Mouse (Mus musculus): ENCODE measurements around the gene Clic4. TPM values are rescaled to one million over a fixed set of nuclear protein-coding genes. Genes with fewer than 3 reads are reported as not detected.

Gene Clic4
- polyA plus RNA-seq, 1 experiment from 2014 or later, result 179 TPM

DNA sequence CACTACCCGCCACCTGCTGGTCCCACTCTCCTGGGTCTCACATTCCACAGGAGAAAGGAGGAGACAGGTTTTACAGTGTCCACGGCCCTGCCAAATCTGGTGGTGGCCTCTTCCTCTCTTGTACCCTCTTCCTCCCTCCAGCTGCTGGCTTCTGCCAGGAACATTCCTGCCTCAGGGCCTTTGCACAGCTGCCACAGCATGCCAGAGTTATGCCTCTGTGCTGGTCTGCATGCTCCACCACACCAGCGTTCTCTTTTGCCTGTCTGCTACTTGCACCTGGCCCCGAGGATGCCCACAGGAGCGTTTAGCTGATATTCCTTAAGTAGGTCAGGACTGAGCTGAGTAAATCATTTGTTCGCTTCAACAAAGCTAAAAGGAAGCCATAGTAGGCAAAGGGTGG, 106.9 kb downstream of the Clic4 start:
- Histone ChIP-seq H3K4me1 (replicated peaks; ENCODE audit: control insufficient read depth, insufficient read depth, low read length) (peaks cover 9% of the 10 kb centered on the region), H3K36me3 (ENCODE audit: control insufficient read depth, insufficient read depth, low read length) (no peaks in the 10 kb centered on the region), H3K9me3 (ENCODE audit: control insufficient read depth, low read length) (no peaks in the 10 kb centered on the region), H3K27me3 (ENCODE audit: control insufficient read depth, insufficient read depth, low read depth, low read length) (peaks cover 27% of the 10 kb centered on the region), H3K4me2 (ENCODE audit: low read depth, low read length) (no peak overlapping the region), H3K27ac (ENCODE audit: low read length) (no peak overlapping the region), H3K4me3 (ENCODE audit: low read length) (no peak overlapping the region), H3K9ac (ENCODE audit: low read length) (no peak overlapping the region)
- WGBS, result 65% methylated on average over 6 of the region's 6 CpGs
- ATAC-seq (ENCODE audit: low read depth), result no peak

Other genes starting within 250 kb of the Clic4 start
- gene Runx3, start 152.2 kb downstream of the Clic4 start, polyA plus RNA-seq (2015; fragmentation: Nextera tagmentation; extraction: Ambion mirVana), result 0.16 and 0.19 TPM in 2 replicates
- gene Srrm1, start 80.5 kb upstream of the Clic4 start, polyA plus RNA-seq (2015; fragmentation: Nextera tagmentation; extraction: Ambion mirVana), result 193 and 220 TPM in 2 replicates
- gene Ncmap, start 125.4 kb upstream of the Clic4 start, polyA plus RNA-seq (2015; fragmentation: Nextera tagmentation; extraction: Ambion mirVana), result 7.4 and 8.5 TPM in 2 replicates
- gene Rcan3, start 161.0 kb upstream of the Clic4 start, polyA plus RNA-seq (2015; fragmentation: Nextera tagmentation; extraction: Ambion mirVana), result 10.7 and 11.8 TPM in 2 replicates
- gene Stpg1, start 222.0 kb upstream of the Clic4 start, polyA plus RNA-seq (2015; fragmentation: Nextera tagmentation; extraction: Ambion mirVana), result 0.77 and 1.4 TPM in 2 replicates
- gene Nipal3, start 222.2 kb upstream of the Clic4 start, polyA plus RNA-seq (2015; fragmentation: Nextera tagmentation; extraction: Ambion mirVana), result 4.8 and 6.0 TPM in 2 replicates